36 mouse cellular contexts compared by ENCODE assay signal in the genomic region with DNA sequence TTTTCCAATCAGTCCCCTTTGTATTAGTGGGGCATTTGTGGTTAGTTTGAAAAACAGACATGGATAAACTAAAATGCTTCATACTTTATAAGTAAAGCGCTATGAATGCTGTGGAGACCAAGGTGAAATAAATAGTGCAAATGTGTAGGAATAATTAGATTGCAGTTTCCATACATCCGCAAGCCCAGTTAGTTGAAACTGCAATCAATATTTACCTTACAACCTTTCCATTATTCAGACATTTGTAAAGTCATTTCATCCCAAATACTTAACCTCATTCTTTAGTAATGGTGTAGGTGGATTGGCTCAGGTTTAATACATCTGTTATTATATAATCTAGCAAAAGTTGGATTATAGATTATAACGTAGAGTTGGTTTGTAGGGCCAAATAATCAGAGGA. TPM values are rescaled to one million over a fixed set of nuclear protein-coding genes. Genes with fewer than 3 reads are reported as not detected.
"Had no signal": no experiment of that assay in that cellular context is flagged by ENCODE, and none has a peak within 500 bp of the region (broad histone marks: within the 10 kb centered on the region; RNA-seq: fewer than 3 reads in every experiment).

No protein-coding gene starts in this region.

- H3K9ac ChIP-seq: embryonic facial prominence, embryonic 12.5 days; embryonic facial prominence, embryonic 13.5 days; embryonic facial prominence, embryonic 15.5 days; forebrain, embryonic 12.5 days; forebrain, embryonic 13.5 days; forebrain, embryonic 15.5 days; forebrain, postnatal 0 days had no signal

- H3K27ac ChIP-seq: embryonic facial prominence, embryonic 10.5 days; embryonic facial prominence, embryonic 12.5 days; embryonic facial prominence, embryonic 13.5 days; embryonic facial prominence, embryonic 15.5 days; forebrain, embryonic 10.5 days; forebrain, embryonic 12.5 days; forebrain, embryonic 13.5 days; forebrain, embryonic 15.5 days; gastrocnemius, adult 2 months; heart, adult 2 months; heart, embryonic 10.5 days had no signal

- H3K9me3 ChIP-seq: embryonic facial prominence, embryonic 10.5 days; embryonic facial prominence, embryonic 12.5 days; embryonic facial prominence, embryonic 13.5 days; embryonic facial prominence, embryonic 15.5 days; forebrain, embryonic 10.5 days; forebrain, embryonic 12.5 days; forebrain, embryonic 13.5 days; forebrain, embryonic 15.5 days; heart, embryonic 10.5 days had no signal

- H3K4me3 ChIP-seq: embryonic facial prominence, embryonic 10.5 days; embryonic facial prominence, embryonic 12.5 days; embryonic facial prominence, embryonic 13.5 days; embryonic facial prominence, embryonic 15.5 days; erythroblast, embryonic 14.5 days; forebrain, embryonic 10.5 days; forebrain, embryonic 12.5 days; forebrain, embryonic 13.5 days; forebrain, embryonic 15.5 days; gastrocnemius, adult 2 months; heart, adult 2 months; heart, embryonic 10.5 days had no signal

- H3K27me3 ChIP-seq: embryonic facial prominence, embryonic 12.5 days; embryonic facial prominence, embryonic 13.5 days; embryonic facial prominence, embryonic 15.5 days; forebrain, embryonic 12.5 days; forebrain, embryonic 15.5 days had no signal

- DNase-seq: cerebellum, adult 9-11 months; cerebellum, postnatal 10 days; cerebellum, postnatal 14 days; cerebellum, postnatal 25 days; cerebellum, postnatal 36 days; embryo, embryonic 11 days; forebrain, postnatal 0 days; gastrocnemius, adult 2 months; gastrocnemius, postnatal 10 days; gastrocnemius, postnatal 14 days; gastrocnemius, postnatal 25 days; gastrocnemius, postnatal 36 days; heart, adult 11 months; heart, adult 18-20 months; heart, adult 2 months had no signal

- H3K4me2 ChIP-seq: embryonic facial prominence, embryonic 12.5 days; embryonic facial prominence, embryonic 13.5 days; embryonic facial prominence, embryonic 15.5 days; forebrain, embryonic 12.5 days; forebrain, embryonic 13.5 days; forebrain, embryonic 15.5 days had no signal

RNA-seq across cellular contexts. Expression of gene L3mbtl1, which starts 7.6 kb away (rescaled TPM):
- total RNA-seq: common myeloid progenitor, adult 5-6 weeks; gastrocnemius, adult 18-20 months; gastrocnemius, adult 2 months; gastrocnemius, adult 8-10 months; gastrocnemius, postnatal 14 days; gastrocnemius, postnatal 36 days; granulocyte monocyte progenitor cell, adult 5-6 weeks; heart, adult 18-20 months; heart, adult 8-10 months had no signal
- polyA plus RNA-seq: erythroblast, embryonic 14.5 days had no signal

RNA-seq across cellular contexts. Expression of gene Sgk2, which starts 51.4 kb away (rescaled TPM):
- total RNA-seq: forebrain, postnatal 0 days; gastrocnemius, adult 18-20 months; gastrocnemius, adult 2 months; gastrocnemius, adult 8-10 months; gastrocnemius, postnatal 10 days; gastrocnemius, postnatal 14 days; gastrocnemius, postnatal 25 days; gastrocnemius, postnatal 36 days; gastrocnemius, postnatal 4 days; granulocyte monocyte progenitor cell, adult 5-6 weeks; heart, adult 18-20 months; heart, adult 2 months; heart, adult 8-10 months had no signal
- polyA plus RNA-seq: embryonic facial prominence, embryonic 10.5 days; embryonic facial prominence, embryonic 11.5 days; embryonic facial prominence, embryonic 14.5 days; embryonic facial prominence, embryonic 15.5 days; erythroblast, embryonic 14.5 days; forebrain, embryonic 10.5 days; forebrain, embryonic 11.5 days; forebrain, embryonic 12.5 days; forebrain, embryonic 13.5 days; forebrain, embryonic 14.5 days; forebrain, embryonic 15.5 days; forebrain, embryonic 16.5 days; heart, adult 2 months had no signal
